8 mouse cellular contexts compared by ENCODE assay signal in genomic region chr5:97935140-97936129, GRCm38 (mm10).
A peak's percentile ranks its signal among the peaks of the same experiment; 100 is the strongest.
DNase-seq lines count a peak whose midpoint lies in the region; ATAC-seq lines count a peak whose summit lies in the region.

No protein-coding gene starts in this region.

- H3K36me3 ChIP-seq in embryonic facial prominence, embryonic 15.5 days = no peaks in the 10 kb centered on the region
- H3K36me3 ChIP-seq in hindbrain, embryonic 16.5 days (ENCODE audit: control insufficient read depth, insufficient read depth, low read length) = no peaks in the 10 kb centered on the region
- no peaks in the 10 kb centered on the region for H3K36me3 ChIP-seq in midbrain, embryonic 11.5 days (ENCODE audit: control insufficient read depth, insufficient read depth, low read length)
- H3K36me3 ChIP-seq in splenic B cell, adult 2 months (ENCODE audit: control insufficient read depth, insufficient read depth, low read length, poor library complexity, severe bottlenecking) = peaks cover 2% of the 10 kb centered on the region; the same call in 1 of the 2 replicates

- no peaks in the 10 kb centered on the region for H3K27me3 ChIP-seq in embryonic facial prominence, embryonic 15.5 days
- peaks cover 2% of the 10 kb centered on the region; the same call in 1 of the 2 replicates for H3K27me3 ChIP-seq in hindbrain, embryonic 16.5 days (replicated peaks; ENCODE audit: control insufficient read depth, insufficient read depth, low read length)
- H3K27me3 ChIP-seq in midbrain, embryonic 11.5 days (ENCODE audit: control insufficient read depth, insufficient read depth, low read length) = no peaks in the 10 kb centered on the region
- no peaks in the 10 kb centered on the region for H3K27me3 ChIP-seq in splenic B cell, adult 2 months (ENCODE audit: control insufficient read depth, insufficient read depth, low read length, poor library complexity, severe bottlenecking)

- intact Hi-C loops in left cerebral cortex, postnatal 4 days (cut with DNase I) = loop anchor here (10.0 kb wide), 1 partner anchor 811 kb away; no protein-coding TSS in a partner anchor

- H3K4me3 ChIP-seq in embryonic facial prominence, embryonic 15.5 days (replicated peaks) = peak overlapping the region; percentile 48
- peak overlapping the region; percentile 66 for H3K4me3 ChIP-seq in hindbrain, embryonic 16.5 days (ENCODE audit: low read length)
- H3K4me3 ChIP-seq in midbrain, embryonic 11.5 days (ENCODE audit: low read depth, low read length) = peak overlapping the region; percentile 46

- peaks cover 11% of the 10 kb centered on the region for H3K4me1 ChIP-seq in embryonic facial prominence, embryonic 15.5 days
- H3K4me1 ChIP-seq in hindbrain, embryonic 16.5 days (ENCODE audit: control insufficient read depth, insufficient read depth, low read depth, low read length) = peaks cover 6% of the 10 kb centered on the region; the same call in 1 of the 2 replicates
- peaks cover 3% of the 10 kb centered on the region; the same call in 1 of the 2 replicates for H3K4me1 ChIP-seq in midbrain, embryonic 11.5 days (ENCODE audit: control insufficient read depth, insufficient read depth, low read length)

- peak overlapping the region; percentile 88 for H3K4me2 ChIP-seq in embryonic facial prominence, embryonic 15.5 days (replicated peaks)
- H3K4me2 ChIP-seq in hindbrain, embryonic 16.5 days (ENCODE audit: low read length) = peak overlapping the region; percentile 98
- peak overlapping the region; percentile 91 for H3K4me2 ChIP-seq in midbrain, embryonic 11.5 days

- no peaks in the 10 kb centered on the region for H3K9me3 ChIP-seq in embryonic facial prominence, embryonic 15.5 days (replicated peaks)
- no peaks in the 10 kb centered on the region for H3K9me3 ChIP-seq in hindbrain, embryonic 16.5 days (ENCODE audit: control insufficient read depth, low read length)
- H3K9me3 ChIP-seq in midbrain, embryonic 11.5 days (ENCODE audit: control insufficient read depth, low read length) = no peaks in the 10 kb centered on the region

- ATAC-seq in embryonic facial prominence, embryonic 15.5 days (ENCODE audit: insufficient number of reproducible peaks, low FRiP score, low TSS enrichment, low read depth) = 0 out of 2 replicates have a peak, but pooled peaks have one; percentile 24
- peak; percentile 90 for ATAC-seq in hindbrain, embryonic 16.5 days
- ATAC-seq in midbrain, embryonic 11.5 days (ENCODE audit: low FRiP score) = peak; percentile 85
- ATAC-seq in activated CD4-positive, CD25-positive, alpha-beta regulatory T cell, adult 4 months = no peak

- peak; percentile 69 for DNase-seq in ES-CJ7 (ENCODE audit: low read depth, low spot score)
- peak; percentile 49 for DNase-seq in adrenal gland, postnatal 10 days
- peak; percentile 67 for DNase-seq in left cerebral cortex, postnatal 4 days
- DNase-seq in midbrain, embryonic 11.5 days (ENCODE audit: low spot score, missing footprints) = peak; percentile 93
- peak; percentile 62 for DNase-seq in splenic B cell, adult 2 months (ENCODE audit: low read depth, low spot score)

- WGBS in embryonic facial prominence, embryonic 15.5 days = 7% methylated on average over 56 of the region's 56 CpGs
- WGBS in hindbrain, embryonic 16.5 days = 3% methylated on average over 45 of the region's 56 CpGs
- 4% methylated on average over 47 of the region's 56 CpGs for WGBS in midbrain, embryonic 11.5 days

- H3K9ac ChIP-seq in embryonic facial prominence, embryonic 15.5 days = peak overlapping the region; percentile 21
- peak overlapping the region; percentile 78 for H3K9ac ChIP-seq in hindbrain, embryonic 16.5 days (ENCODE audit: low read depth, low read length)
- peak overlapping the region; percentile 57 for H3K9ac ChIP-seq in midbrain, embryonic 11.5 days (ENCODE audit: low read length)

- H3K27ac ChIP-seq in embryonic facial prominence, embryonic 15.5 days (replicated peaks) = no peak overlapping the region
- no peak overlapping the region for H3K27ac ChIP-seq in hindbrain, embryonic 16.5 days (ENCODE audit: low read depth, low read length)
- H3K27ac ChIP-seq in midbrain, embryonic 11.5 days (ENCODE audit: low read depth, low read length) = no peak overlapping the region

Comparison
In these comparisons a context has a peak if more than half of its experiments do, and no peak if none do; other contexts are left out.
1. H3K9ac ChIP-seq: peak in every context shown above with its lines; median percentile 78 in hindbrain, embryonic 16.5 days; 57 in midbrain, embryonic 11.5 days; 21 in embryonic facial prominence, embryonic 15.5 days.